Mouse (Mus musculus): ENCODE data around the gene Gsta4. TPM values are rescaled to one million over a fixed set of nuclear protein-coding genes. Genes with fewer than 3 reads are reported as not detected.
"Not testable (repeated sequence)": the region's sequence is repeated elsewhere in the genome, so short reads cannot be mapped to it uniquely, and the experiment has no call there.

The Gsta4 gene
- 322 and 323 TPM in 2 replicates for polyA plus RNA-seq (2011; ENCODE audit: insufficient read depth, insufficient read length, low read depth, missing spikeins)

GRCm38 (mm10) chr9:78182474-78182873 lies at the start of gene Gsta4:
Gene Gsta4, plus strand, starts transcription at chr9:78182774.
- H3K9me3 ChIP-seq (replicated peaks; ENCODE audit: control insufficient read depth, insufficient read depth, low read length, poor library complexity, severe bottlenecking); H3K27me3 ChIP-seq (ENCODE audit: control insufficient read depth, insufficient read depth, low read length, poor library complexity, severe bottlenecking); H3K36me3 ChIP-seq (ENCODE audit: control insufficient read depth, insufficient read depth, low read length, poor library complexity, severe bottlenecking); H3K4me1 ChIP-seq (ENCODE audit: control insufficient read depth, insufficient read depth, low read length); H3K27ac ChIP-seq (ENCODE audit: insufficient read depth, low read length); H3K4me3 ChIP-seq (ENCODE audit: low read depth, low read length); H3K9ac ChIP-seq (ENCODE audit: low read depth, poor library complexity, severe bottlenecking): not testable (repeated sequence)

GRCm38 (mm10) chr9:78135658-78136057 lies 46.9 kb upstream of the Gsta4 start:
- no peaks in the 10 kb centered on the region for H3K4me1 ChIP-seq (ENCODE audit: control insufficient read depth, insufficient read depth, low read length)
- no peaks in the 10 kb centered on the region for H3K9me3 ChIP-seq (replicated peaks; ENCODE audit: control insufficient read depth, insufficient read depth, low read length, poor library complexity, severe bottlenecking)
- H3K9ac ChIP-seq (ENCODE audit: low read depth, poor library complexity, severe bottlenecking): no peak overlapping the region
- H3K27me3 ChIP-seq (ENCODE audit: control insufficient read depth, insufficient read depth, low read length, poor library complexity, severe bottlenecking): no peaks in the 10 kb centered on the region
- H3K36me3 ChIP-seq (ENCODE audit: control insufficient read depth, insufficient read depth, low read length, poor library complexity, severe bottlenecking): no peaks in the 10 kb centered on the region
- TF ChIP-seq POLR2A (IDR thresholded peaks at IDR 0.05; ENCODE audit: insufficient read depth, low read length) (no peak), CTCF (IDR thresholded peaks at IDR 0.05; ENCODE audit: low read depth, low read length) (no peak), EP300 (IDR thresholded peaks at IDR 0.05; ENCODE audit: insufficient read depth, low read depth, low read length) (no peak)
- no peak overlapping the region for H3K4me3 ChIP-seq (ENCODE audit: low read depth, low read length)
- H3K27ac ChIP-seq (ENCODE audit: insufficient read depth, low read length): no peak overlapping the region

- no peaks in the 10 kb centered on the region for H3K27me3 ChIP-seq (ENCODE audit: control insufficient read depth, insufficient read depth, low read length, poor library complexity, severe bottlenecking)
- H3K4me3 ChIP-seq (ENCODE audit: low read depth, low read length): no peak overlapping the region
- no peak overlapping the region for H3K9ac ChIP-seq (ENCODE audit: low read depth, poor library complexity, severe bottlenecking)
- no peak overlapping the region for H3K27ac ChIP-seq (ENCODE audit: insufficient read depth, low read length)
- TF ChIP-seq POLR2A (IDR thresholded peaks at IDR 0.05; ENCODE audit: insufficient read depth, low read length) (no peak), CTCF (IDR thresholded peaks at IDR 0.05; ENCODE audit: low read depth, low read length) (no peak), EP300 (IDR thresholded peaks at IDR 0.05; ENCODE audit: insufficient read depth, low read depth, low read length) (no peak)
- no peaks in the 10 kb centered on the region for H3K4me1 ChIP-seq (ENCODE audit: control insufficient read depth, insufficient read depth, low read length)
- H3K36me3 ChIP-seq (ENCODE audit: control insufficient read depth, insufficient read depth, low read length, poor library complexity, severe bottlenecking): no peaks in the 10 kb centered on the region
- H3K9me3 ChIP-seq (replicated peaks; ENCODE audit: control insufficient read depth, insufficient read depth, low read length, poor library complexity, severe bottlenecking): 0 out of 2 replicates have a peak, but pooled peaks cover 3% of the 10 kb centered on the region
These were observed 44.4 kb upstream of the Gsta4 start for GRCm38 (mm10) chr9:78138044-78138676.

GRCm38 (mm10) chr9:78139463-78139862 lies 43.1 kb upstream of the Gsta4 start:
- H3K4me1 ChIP-seq (ENCODE audit: control insufficient read depth, insufficient read depth, low read length): no peaks in the 10 kb centered on the region
- no peak for TF ChIP-seq POLR2A (IDR thresholded peaks at IDR 0.05; ENCODE audit: insufficient read depth, low read length)
- no peak for TF ChIP-seq EP300 (IDR thresholded peaks at IDR 0.05; ENCODE audit: insufficient read depth, low read depth, low read length)
- no peak for TF ChIP-seq CTCF (IDR thresholded peaks at IDR 0.05; ENCODE audit: low read depth, low read length)
- H3K36me3 ChIP-seq (ENCODE audit: control insufficient read depth, insufficient read depth, low read length, poor library complexity, severe bottlenecking): no peaks in the 10 kb centered on the region

GRCm38 (mm10) chr9:78146099-78146498 lies 36.5 kb upstream of the Gsta4 start:
- H3K27ac ChIP-seq (ENCODE audit: insufficient read depth, low read length): no peak overlapping the region
- H3K9me3 ChIP-seq (replicated peaks; ENCODE audit: control insufficient read depth, insufficient read depth, low read length, poor library complexity, severe bottlenecking): 0 out of 2 replicates have a peak, but pooled peaks cover 3% of the 10 kb centered on the region
- TF ChIP-seq EP300 (IDR thresholded peaks at IDR 0.05; ENCODE audit: insufficient read depth, low read depth, low read length) (no peak), POLR2A (IDR thresholded peaks at IDR 0.05; ENCODE audit: insufficient read depth, low read length) (no peak), CTCF (IDR thresholded peaks at IDR 0.05; ENCODE audit: low read depth, low read length) (no peak)
- no peaks in the 10 kb centered on the region for H3K36me3 ChIP-seq (ENCODE audit: control insufficient read depth, insufficient read depth, low read length, poor library complexity, severe bottlenecking)
- no peak overlapping the region for H3K9ac ChIP-seq (ENCODE audit: low read depth, poor library complexity, severe bottlenecking)
- H3K4me3 ChIP-seq (ENCODE audit: low read depth, low read length): no peak overlapping the region
- no peaks in the 10 kb centered on the region for H3K4me1 ChIP-seq (ENCODE audit: control insufficient read depth, insufficient read depth, low read length)
- no peaks in the 10 kb centered on the region for H3K27me3 ChIP-seq (ENCODE audit: control insufficient read depth, insufficient read depth, low read length, poor library complexity, severe bottlenecking)

More at GRCm38 (mm10) chr9:78139463-78139862, 43.1 kb upstream of the Gsta4 start:
- no peak overlapping the region for H3K27ac ChIP-seq (ENCODE audit: insufficient read depth, low read length)
- H3K9ac ChIP-seq (ENCODE audit: low read depth, poor library complexity, severe bottlenecking): no peak overlapping the region
- no peaks in the 10 kb centered on the region for H3K27me3 ChIP-seq (ENCODE audit: control insufficient read depth, insufficient read depth, low read length, poor library complexity, severe bottlenecking)
- H3K9me3 ChIP-seq (replicated peaks; ENCODE audit: control insufficient read depth, insufficient read depth, low read length, poor library complexity, severe bottlenecking): 0 out of 2 replicates have a peak, but pooled peaks cover 3% of the 10 kb centered on the region
- no peak overlapping the region for H3K4me3 ChIP-seq (ENCODE audit: low read depth, low read length)

- H3K36me3 ChIP-seq (ENCODE audit: control insufficient read depth, insufficient read depth, low read length, poor library complexity, severe bottlenecking): no peaks in the 10 kb centered on the region
- no peak overlapping the region for H3K9ac ChIP-seq (ENCODE audit: low read depth, poor library complexity, severe bottlenecking)
- H3K4me3 ChIP-seq (ENCODE audit: low read depth, low read length): no peak overlapping the region
- no peaks in the 10 kb centered on the region for H3K27me3 ChIP-seq (ENCODE audit: control insufficient read depth, insufficient read depth, low read length, poor library complexity, severe bottlenecking)
- no peak for TF ChIP-seq POLR2A (IDR thresholded peaks at IDR 0.05; ENCODE audit: insufficient read depth, low read length)
- no peak for TF ChIP-seq CTCF (IDR thresholded peaks at IDR 0.05; ENCODE audit: low read depth, low read length)
- no peak for TF ChIP-seq EP300 (IDR thresholded peaks at IDR 0.05; ENCODE audit: insufficient read depth, low read depth, low read length)
- H3K9me3 ChIP-seq (replicated peaks; ENCODE audit: control insufficient read depth, insufficient read depth, low read length, poor library complexity, severe bottlenecking): 0 out of 2 replicates have a peak, but pooled peaks cover 3% of the 10 kb centered on the region
- H3K27ac ChIP-seq (ENCODE audit: insufficient read depth, low read length): no peak overlapping the region
- no peaks in the 10 kb centered on the region for H3K4me1 ChIP-seq (ENCODE audit: control insufficient read depth, insufficient read depth, low read length)
These were observed 35.9 kb upstream of the Gsta4 start for GRCm38 (mm10) chr9:78146627-78147026.
